Comparison of ENCODE assay signal across 8 mouse cellular contexts in the genomic region with DNA sequence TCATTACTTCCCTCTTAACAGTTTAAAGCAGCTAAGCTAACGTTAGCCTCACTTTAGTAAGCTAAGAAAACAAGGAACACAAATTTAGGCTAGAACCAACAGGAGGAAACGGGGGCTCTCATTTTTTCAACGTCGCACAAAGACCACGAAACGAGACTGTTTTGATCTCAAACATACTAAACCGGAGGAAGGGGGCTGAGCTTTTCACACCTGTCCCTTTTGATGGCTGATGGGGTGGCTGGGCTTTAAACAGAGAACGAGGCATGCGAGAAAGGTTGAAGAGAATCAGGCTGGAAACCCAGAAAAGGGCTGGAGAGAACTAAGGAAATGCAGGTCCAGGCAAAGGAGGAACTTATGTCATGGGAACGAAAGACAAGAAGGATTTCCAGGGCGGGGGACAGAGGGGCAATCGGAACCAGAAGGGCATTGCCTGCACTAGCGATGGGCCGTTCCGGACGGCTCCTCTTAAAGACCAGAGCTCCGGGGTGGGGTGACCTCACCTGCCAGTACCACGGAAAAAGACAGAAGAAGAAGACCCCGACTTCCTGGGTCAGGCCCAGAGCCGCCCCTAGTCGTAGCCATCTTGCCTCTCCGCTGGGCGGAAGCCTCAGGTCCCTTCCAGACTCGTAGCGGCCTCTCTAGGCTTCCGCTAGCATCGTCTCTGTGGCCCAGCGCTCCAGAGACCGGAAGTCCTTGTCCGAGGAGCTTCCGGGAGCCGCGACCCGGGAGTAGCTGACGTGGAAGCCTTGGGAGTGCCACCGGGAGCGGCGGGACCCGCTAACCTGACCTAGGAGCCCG. TPM values are rescaled to one million over a fixed set of nuclear protein-coding genes. Genes with fewer than 3 reads are reported as not detected.
DNase-seq lines count a peak whose midpoint lies in the region; ATAC-seq and TF ChIP-seq lines count a peak whose summit lies in the region.

A gene (plus strand): TSS at position 429 of the 798 bp plus-strand sequence.
A gene (minus strand): TSS at position 695 of the 798 bp plus-strand sequence.

- H3K9me3 ChIP-seq in heart, embryonic 12.5 days (replicated peaks), result no peaks in the 10 kb centered on the region
- no peaks in the 10 kb centered on the region for H3K9me3 ChIP-seq in kidney, postnatal 0 days (replicated peaks; ENCODE audit: low read length)
- H3K9me3 ChIP-seq in liver, embryonic 11.5 days (ENCODE audit: control insufficient read depth, low read length), result no peaks in the 10 kb centered on the region
- H3K9me3 ChIP-seq in stomach, embryonic 14.5 days (ENCODE audit: control insufficient read depth, low read depth, low read length), result no peaks in the 10 kb centered on the region

- H3K4me3 ChIP-seq in heart, embryonic 12.5 days, result peak within 1 kb of the TSS; percentile 95
- peak within 1 kb of the TSS; percentile 96 for H3K4me3 ChIP-seq in kidney, postnatal 0 days (replicated peaks; ENCODE audit: low read depth, low read length)
- peak within 1 kb of the TSS; percentile 86 for H3K4me3 ChIP-seq in liver, embryonic 11.5 days (ENCODE audit: low read depth, low read length)
- peak within 1 kb of the TSS; percentile 78 for H3K4me3 ChIP-seq in stomach, embryonic 14.5 days (ENCODE audit: low read depth, low read length)

- peaks cover 28% of the 10 kb centered on the region for H3K36me3 ChIP-seq in heart, embryonic 12.5 days
- H3K36me3 ChIP-seq in kidney, postnatal 0 days (ENCODE audit: insufficient read depth, low read length), result peaks cover 12% of the 10 kb centered on the region
- peaks cover 12% of the 10 kb centered on the region; the same call in 1 of the 2 replicates for H3K36me3 ChIP-seq in liver, embryonic 11.5 days (ENCODE audit: control insufficient read depth, insufficient read depth, low read length)
- H3K36me3 ChIP-seq in stomach, embryonic 14.5 days (ENCODE audit: control insufficient read depth, insufficient read depth, low read length), result peaks cover 24% of the 10 kb centered on the region

- TF ChIP-seq CTCF in kidney, postnatal 0 days (IDR thresholded peaks at IDR 0.05; ENCODE audit: low read depth), result peak; percentile 44

- peak within 1 kb of the TSS; percentile 81 for H3K4me2 ChIP-seq in heart, embryonic 12.5 days
- H3K4me2 ChIP-seq in kidney, postnatal 0 days (ENCODE audit: low read length), result peak within 1 kb of the TSS; percentile 70
- H3K4me2 ChIP-seq in liver, embryonic 11.5 days, result peak within 1 kb of the TSS; percentile 83
- peak within 1 kb of the TSS; percentile 42 for H3K4me2 ChIP-seq in stomach, embryonic 14.5 days (replicated peaks; ENCODE audit: low read depth, low read length)

- DNase-seq in CD4-positive helper T cell, adult 2 months (ENCODE audit: low read depth, low spot score), result peak; percentile 94
- peak; percentile 90 for DNase-seq in brain, embryonic 18.5 days (ENCODE audit: low read depth, low spot score)
- peak; percentile 98 for DNase-seq in kidney, postnatal 0 days (ENCODE audit: low spot score)
- peak; percentile 91 for DNase-seq in liver, embryonic 11.5 days (ENCODE audit: low spot score)
- DNase-seq in naive thymus-derived CD4-positive, alpha-beta T cell, adult 2 months (ENCODE audit: low read depth), result peak; percentile 92

- H3K4me1 ChIP-seq in heart, embryonic 12.5 days (replicated peaks), result peaks cover 22% of the 10 kb centered on the region
- H3K4me1 ChIP-seq in kidney, postnatal 0 days (replicated peaks; ENCODE audit: insufficient read depth, low read length), result peaks cover 8% of the 10 kb centered on the region; the same call in 1 of the 2 replicates
- peaks cover 14% of the 10 kb centered on the region for H3K4me1 ChIP-seq in liver, embryonic 11.5 days (replicated peaks; ENCODE audit: control insufficient read depth, insufficient read depth, low read length)
- peaks cover 17% of the 10 kb centered on the region; the same call in 1 of the 2 replicates for H3K4me1 ChIP-seq in stomach, embryonic 14.5 days (ENCODE audit: control insufficient read depth, insufficient read depth, low read length)

- ATAC-seq in erythroid progenitor cell, adult 5-6 weeks (replicated peaks; ENCODE audit: low FRiP score, poor library complexity, severe bottlenecking), result peak; percentile 98
- ATAC-seq in heart, embryonic 12.5 days (ENCODE audit: insufficient number of reproducible peaks, low FRiP score), result peak; percentile 97
- peak; percentile 97 for ATAC-seq in kidney, postnatal 0 days (replicated peaks; ENCODE audit: low FRiP score, low read depth)
- ATAC-seq in liver, embryonic 11.5 days (replicated peaks; ENCODE audit: low FRiP score), result peak; percentile 98
- peak; percentile 98 for ATAC-seq in stomach, embryonic 14.5 days (ENCODE audit: insufficient number of reproducible peaks, insufficient read depth, low FRiP score, low read depth)

- peak within 1 kb of the TSS; percentile 86 for H3K27ac ChIP-seq in heart, embryonic 12.5 days (ENCODE audit: poor library complexity, severe bottlenecking)
- peak within 1 kb of the TSS; percentile 82 for H3K27ac ChIP-seq in kidney, postnatal 0 days
- H3K27ac ChIP-seq in liver, embryonic 11.5 days (ENCODE audit: low read depth, low read length), result peak within 1 kb of the TSS; percentile 20; the same call in 1 of the 2 replicates
- peak within 1 kb of the TSS; percentile 71; the same call in 1 of the 2 replicates for H3K27ac ChIP-seq in stomach, embryonic 14.5 days (ENCODE audit: low read length)

- peak within 1 kb of the TSS; percentile 94 for H3K9ac ChIP-seq in heart, embryonic 12.5 days
- peak within 1 kb of the TSS; percentile 90 for H3K9ac ChIP-seq in kidney, postnatal 0 days (ENCODE audit: low read depth, low read length)
- H3K9ac ChIP-seq in liver, embryonic 11.5 days (ENCODE audit: low read depth, low read length), result peak within 1 kb of the TSS; percentile 90
- peak within 1 kb of the TSS; percentile 75 for H3K9ac ChIP-seq in stomach, embryonic 14.5 days (replicated peaks; ENCODE audit: low read depth, low read length)

- under 1% methylated on average over 40 of the region's 40 CpGs for WGBS in heart, embryonic 12.5 days
- WGBS in kidney, postnatal 0 days, result under 1% methylated on average over 40 of the region's 40 CpGs
- under 1% methylated on average over 40 of the region's 40 CpGs for WGBS in liver, embryonic 11.5 days
- WGBS in stomach, embryonic 14.5 days, result under 1% methylated on average over 40 of the region's 40 CpGs

- H3K27me3 ChIP-seq in heart, embryonic 12.5 days (replicated peaks), result no peaks in the 10 kb centered on the region
- H3K27me3 ChIP-seq in kidney, postnatal 0 days (ENCODE audit: insufficient read depth, low read length), result no peaks in the 10 kb centered on the region
- no peaks in the 10 kb centered on the region for H3K27me3 ChIP-seq in liver, embryonic 11.5 days (replicated peaks; ENCODE audit: control insufficient read depth, insufficient read depth, low read length)
- no peaks in the 10 kb centered on the region for H3K27me3 ChIP-seq in stomach, embryonic 14.5 days (ENCODE audit: control insufficient read depth, insufficient read depth, low read length)

RNA-seq across cellular contexts. Expression of the first gene that starts in this region (rescaled TPM):
- total RNA-seq in erythroid progenitor cell, adult 5-6 weeks (2015; ENCODE audit: low replicate concordance), result 44.9 and 67.4 TPM in 2 replicates
- total RNA-seq in erythroid progenitor cell, adult 5-6 weeks (2017; ENCODE audit: low replicate concordance), result 41.3 and 47.1 TPM in 2 replicates
- 214 and 219 TPM in 2 replicates for polyA plus RNA-seq in heart, embryonic 12.5 days (2016; fragmentation: Nextera tagmentation; extraction: Ambion mirVana)
- polyA plus RNA-seq in kidney, postnatal 0 days (2015; fragmentation: Nextera tagmentation; extraction: Ambion mirVana), result 143 and 163 TPM in 2 replicates
- polyA plus RNA-seq in liver, embryonic 11.5 days (2014; fragmentation: Nextera tagmentation; extraction: Ambion mirVana), result 137 and 153 TPM in 2 replicates
- polyA plus RNA-seq in stomach, embryonic 14.5 days (2014; fragmentation: Nextera tagmentation; extraction: Ambion mirVana), result 182 and 195 TPM in 2 replicates

RNA-seq across cellular contexts. Expression of the second gene that starts in this region (rescaled TPM):
- total RNA-seq in erythroid progenitor cell, adult 5-6 weeks (2015; ENCODE audit: low replicate concordance), result 43.2 and 52.0 TPM in 2 replicates
- 14.7 and 16.4 TPM in 2 replicates for total RNA-seq in erythroid progenitor cell, adult 5-6 weeks (2017; ENCODE audit: low replicate concordance)
- 132 TPM in 2 replicates for polyA plus RNA-seq in heart, embryonic 12.5 days (2016; fragmentation: Nextera tagmentation; extraction: Ambion mirVana)
- polyA plus RNA-seq in kidney, postnatal 0 days (2015; fragmentation: Nextera tagmentation; extraction: Ambion mirVana), result 129 and 135 TPM in 2 replicates
- polyA plus RNA-seq in liver, embryonic 11.5 days (2014; fragmentation: Nextera tagmentation; extraction: Ambion mirVana), result 75.3 and 76.5 TPM in 2 replicates
- polyA plus RNA-seq in stomach, embryonic 14.5 days (2014; fragmentation: Nextera tagmentation; extraction: Ambion mirVana), result 139 and 140 TPM in 2 replicates

Comparison
In these comparisons a context has a peak if more than half of its experiments do, and no peak if none do; other contexts are left out.
1. Peak in every context shown above with its lines: DNase-seq, ATAC-seq, H3K4me3 ChIP-seq and H3K27ac ChIP-seq.
2. H3K27ac ChIP-seq: peak in every context shown above with its lines; median percentile 86 in heart, embryonic 12.5 days; 82 in kidney, postnatal 0 days; 71 in stomach, embryonic 14.5 days; 20 in liver, embryonic 11.5 days.